Mouse (Mus musculus) intestine, embryonic 16.5 days (tissue): Measurements from ENCODE around the gene Tdrd3. TPM values are rescaled to one million over a fixed set of nuclear protein-coding genes. Genes with fewer than 3 reads are reported as not detected.

Experiments used
- ATAC-seq: fragments of 200-750 bp; cut with Nextera tagmentation; 2 replicates; pipeline ENCODE4 v1.8.0; 2017; ENCODE audit warnings: moderate TSS enrichment, moderate library complexity
- H3K27ac ChIP-seq: fragments of 300-500 bp; sonication (generic); 2 replicates; pipeline ENCODE4 v1.5.1; 2014; ENCODE audit warnings: mild to moderate bottlenecking, low read length
- H3K27me3 ChIP-seq: fragments of 300-500 bp; sonication (generic); replicated peaks from 2 replicates; pipeline ENCODE4 v1.6.1; 2014; ENCODE audit warnings: low read length, control low read depth, mixed read lengths; ENCODE audit not compliant: control insufficient read depth, insufficient read depth
- H3K36me3 ChIP-seq: fragments of 300-500 bp; sonication (generic); 2 replicates; pipeline ENCODE4 v1.6.1; 2014; ENCODE audit warnings: low read length, control low read depth; ENCODE audit not compliant: control insufficient read depth, insufficient read depth
- H3K4me1 ChIP-seq: fragments of 300-500 bp; sonication (generic); 2 replicates; pipeline ENCODE4 v1.6.1; 2014; ENCODE audit warnings: low read length, control low read depth, mixed read lengths; ENCODE audit not compliant: control insufficient read depth, insufficient read depth
- H3K4me2 ChIP-seq: fragments of 300-500 bp; sonication (generic); 2 replicates; pipeline ENCODE4 v1.6.1; 2014; ENCODE audit warnings: low read depth, low read length, control low read depth
- H3K4me3 ChIP-seq: fragments of 300-500 bp; sonication (generic); 2 replicates; pipeline ENCODE4 v1.5.1; 2014; ENCODE audit warnings: mild to moderate bottlenecking, low read length
- H3K9ac ChIP-seq: fragments of 300-500 bp; sonication (generic); 2 replicates; pipeline ENCODE4 v1.6.1; 2014; ENCODE audit warnings: low read depth, low read length
- H3K9me3 ChIP-seq: fragments of 300-500 bp; sonication (generic); 2 replicates; pipeline ENCODE4 v1.6.1; 2016; ENCODE audit warnings: low read length, control low read depth; ENCODE audit not compliant: control insufficient read depth
- WGBS: fragments of 180-500 bp; shearing (Covaris S2); extraction: QIAGEN DNeasy Blood & Tissue Kit; methylation state at CpG from one replicate; pipeline ENCODE4 v1.1.7; 2014; 5-methylcytosine and 5-hydroxymethylcytosine counted together
- polyA plus RNA-seq: library from polyadenylated mRNA; unstranded; fragments of >200 nt; fragmentation: Nextera tagmentation; extraction: Ambion mirVana; gene quantifications from 2 replicates; pipeline ENCODE4 v1.2.1, GENCODE M21; 2015

Gene Tdrd3
- 14.0 and 14.4 TPM in 2 replicates for polyA plus RNA-seq

- peak within 1 kb of the TSS; percentile 93 for H3K9ac ChIP-seq
- H3K4me1 ChIP-seq = peaks cover 12% of the 10 kb centered on the region; the same call in 1 of the 2 replicates
- peak within 1 kb of the TSS; percentile 68 for H3K4me2 ChIP-seq
- H3K36me3 ChIP-seq = no peaks in the 10 kb centered on the region
- peak; percentile 95 for ATAC-seq
- under 1% methylated on average over 84 of the region's 85 CpGs for WGBS
- H3K27ac ChIP-seq = peak within 1 kb of the TSS; percentile 100
- H3K9me3 ChIP-seq = no peaks in the 10 kb centered on the region
- H3K4me3 ChIP-seq = peak within 1 kb of the TSS; percentile 83
- no peaks in the 10 kb centered on the region for H3K27me3 ChIP-seq
Observed at GRCm38 (mm10) chr14:87415808-87416721, at the start of gene Tdrd3. TSS of gene Tdrd3 (plus strand) at chr14:87416639.

GRCm38 (mm10) chr14:87367169-87367568 is 49.3 kb upstream of the Tdrd3 start:
- no peaks in the 10 kb centered on the region for H3K27me3 ChIP-seq
- no peak for ATAC-seq
- H3K36me3 ChIP-seq = no peaks in the 10 kb centered on the region
- no peak overlapping the region for H3K4me3 ChIP-seq
- no peaks in the 10 kb centered on the region for H3K4me1 ChIP-seq
- no peak overlapping the region for H3K27ac ChIP-seq
- WGBS = 36% methylated on average over 3 of the region's 3 CpGs
- H3K9ac ChIP-seq = no peak overlapping the region
- no peak overlapping the region for H3K4me2 ChIP-seq
- no peaks in the 10 kb centered on the region for H3K9me3 ChIP-seq

GRCm38 (mm10) chr14:87383041-87383440 is 33.4 kb upstream of the Tdrd3 start:
- Histone ChIP-seq H3K27ac (no peak overlapping the region), H3K9me3 (no peaks in the 10 kb centered on the region), H3K4me2 (no peak overlapping the region), H3K9ac (no peak overlapping the region), H3K27me3 (no peaks in the 10 kb centered on the region), H3K36me3 (no peaks in the 10 kb centered on the region), H3K4me3 (no peak overlapping the region), H3K4me1 (no peaks in the 10 kb centered on the region)
- 65% methylated on average over 2 of the region's 2 CpGs for WGBS
- no peak for ATAC-seq

GRCm38 (mm10) chr14:87384288-87385268 is 31.9 kb upstream of the Tdrd3 start:
- Histone ChIP-seq H3K27me3 (no peaks in the 10 kb centered on the region), H3K36me3 (no peaks in the 10 kb centered on the region), H3K4me1 (no peaks in the 10 kb centered on the region), H3K9ac (no peak overlapping the region), H3K9me3 (no peaks in the 10 kb centered on the region), H3K27ac (no peak overlapping the region), H3K4me3 (no peak overlapping the region), H3K4me2 (no peak overlapping the region)
- WGBS = 80% methylated on average over 7 of the region's 7 CpGs
- no peak for ATAC-seq

GRCm38 (mm10) chr14:87393096-87393495 is 23.3 kb upstream of the Tdrd3 start:
- no peak overlapping the region for H3K9ac ChIP-seq
- no peaks in the 10 kb centered on the region for H3K4me1 ChIP-seq
- no peaks in the 10 kb centered on the region for H3K27me3 ChIP-seq
- no peak overlapping the region for H3K27ac ChIP-seq
- no peak for ATAC-seq
- no peak overlapping the region for H3K4me3 ChIP-seq
- WGBS = 90% methylated on average over 3 of the region's 3 CpGs
- H3K9me3 ChIP-seq = no peaks in the 10 kb centered on the region
- no peak overlapping the region for H3K4me2 ChIP-seq
- H3K36me3 ChIP-seq = no peaks in the 10 kb centered on the region

GRCm38 (mm10) chr14:87396643-87397042 is 19.8 kb upstream of the Tdrd3 start:
- ATAC-seq = no peak
- H3K9me3 ChIP-seq = no peaks in the 10 kb centered on the region
- H3K4me3 ChIP-seq = no peak overlapping the region
- 73% methylated on average over 5 of the region's 5 CpGs for WGBS
- H3K4me1 ChIP-seq = no peaks in the 10 kb centered on the region
- no peaks in the 10 kb centered on the region for H3K27me3 ChIP-seq
- H3K9ac ChIP-seq = no peak overlapping the region
- H3K27ac ChIP-seq = no peak overlapping the region
- no peak overlapping the region for H3K4me2 ChIP-seq
- no peaks in the 10 kb centered on the region for H3K36me3 ChIP-seq

- no peak for ATAC-seq
- Histone ChIP-seq H3K4me3 (peak overlapping the region; percentile 83), H3K36me3 (no peaks in the 10 kb centered on the region), H3K4me2 (peak overlapping the region; percentile 68), H3K27me3 (no peaks in the 10 kb centered on the region), H3K9ac (peak overlapping the region; percentile 93), H3K27ac (peak overlapping the region; percentile 41; the same call in 1 of the 2 replicates), H3K9me3 (no peaks in the 10 kb centered on the region), H3K4me1 (peaks cover 10% of the 10 kb centered on the region; the same call in 1 of the 2 replicates)
- 2% methylated on average over 11 of the region's 11 CpGs for WGBS
Observed at GRCm38 (mm10) chr14:87415486-87415807, 992 bp upstream of the Tdrd3 start.

GRCm38 (mm10) chr14:87416755-87417690 is 584 bp downstream of the Tdrd3 start:
- peak overlapping the region; percentile 68 for H3K4me2 ChIP-seq
- under 1% methylated on average over 67 of the region's 109 CpGs for WGBS
- no peaks in the 10 kb centered on the region for H3K27me3 ChIP-seq
- peak overlapping the region; percentile 83 for H3K4me3 ChIP-seq
- ATAC-seq = peak; percentile 68
- H3K36me3 ChIP-seq = no peaks in the 10 kb centered on the region
- peak overlapping the region; percentile 93 for H3K9ac ChIP-seq
- peaks cover 15% of the 10 kb centered on the region; the same call in 1 of the 2 replicates for H3K4me1 ChIP-seq
- H3K9me3 ChIP-seq = no peaks in the 10 kb centered on the region
- H3K27ac ChIP-seq = peak overlapping the region; percentile 100
